Mouse (Mus musculus): Measurements from ENCODE around the gene Plscr3. TPM values are rescaled to one million over a fixed set of nuclear protein-coding genes. Genes with fewer than 3 reads are reported as not detected.
A peak's percentile ranks its signal among the peaks of the same experiment; 100 is the strongest.

Plscr3 gene
- polyA plus RNA-seq (2014; fragmentation: Nextera tagmentation; extraction: Ambion mirVana) = 39.3 and 39.8 TPM in 2 replicates

- ATAC-seq (ENCODE audit: low FRiP score) (peak; percentile 93), DNase-seq (ENCODE audit: low spot score) (peak; percentile 89)
- Histone ChIP-seq H3K36me3 (replicated peaks; ENCODE audit: control insufficient read depth, insufficient read depth) (peaks cover 35% of the 10 kb centered on the region), H3K4me2 (replicated peaks) (peak within 1 kb of the TSS; percentile 86), H3K9ac (peak within 1 kb of the TSS; percentile 77), H3K4me3 (replicated peaks; ENCODE audit: low read length) (peak within 1 kb of the TSS; percentile 60), H3K27me3 (ENCODE audit: control insufficient read depth, insufficient read depth, low read length) (no peaks in the 10 kb centered on the region), H3K9me3 (ENCODE audit: control insufficient read depth, low read length) (no peaks in the 10 kb centered on the region), H3K27ac (peak within 1 kb of the TSS; percentile 93), H3K4me1 (replicated peaks; ENCODE audit: control insufficient read depth, insufficient read depth, low read length) (peaks cover 24% of the 10 kb centered on the region)
- WGBS = under 1% methylated on average over 35 of the region's 38 CpGs
Measured at GRCm38 (mm10) chr11:69846198-69846680, at the start of gene Plscr3. Gene Plscr3, plus strand, starts transcription at chr11:69846376.

GRCm38 (mm10) chr11:69797924-69798323, 48.3 kb upstream of the Plscr3 start:
- 73% methylated on average over 7 of the region's 7 CpGs for WGBS
- no peak overlapping the region for H3K4me2 ChIP-seq (replicated peaks)
- H3K9ac ChIP-seq = no peak overlapping the region
- no peaks in the 10 kb centered on the region for H3K9me3 ChIP-seq (ENCODE audit: control insufficient read depth, low read length)
- no peak for DNase-seq (ENCODE audit: low spot score)
- no peak overlapping the region for H3K4me3 ChIP-seq (replicated peaks; ENCODE audit: low read length)
- no peak overlapping the region for H3K27ac ChIP-seq
- no peak for ATAC-seq (ENCODE audit: low FRiP score)
- peaks cover 14% of the 10 kb centered on the region for H3K27me3 ChIP-seq (ENCODE audit: control insufficient read depth, insufficient read depth, low read length)
- H3K4me1 ChIP-seq (replicated peaks; ENCODE audit: control insufficient read depth, insufficient read depth, low read length) = peaks cover 22% of the 10 kb centered on the region
- H3K36me3 ChIP-seq (replicated peaks; ENCODE audit: control insufficient read depth, insufficient read depth) = no peaks in the 10 kb centered on the region

GRCm38 (mm10) chr11:69799394-69800137, 46.6 kb upstream of the Plscr3 start:
- no peak for ATAC-seq (ENCODE audit: low FRiP score)
- WGBS = 17% methylated on average over 11 of the region's 12 CpGs

GRCm38 (mm10) chr11:69800138-69800391, 46.1 kb upstream of the Plscr3 start:
- Histone ChIP-seq H3K9ac (peak overlapping the region; percentile 70), H3K4me3 (replicated peaks; ENCODE audit: low read length) (peak overlapping the region; percentile 49), H3K27me3 (ENCODE audit: control insufficient read depth, insufficient read depth, low read length) (peaks cover 17% of the 10 kb centered on the region), H3K27ac (peak overlapping the region; percentile 90), H3K4me1 (replicated peaks; ENCODE audit: control insufficient read depth, insufficient read depth, low read length) (peaks cover 37% of the 10 kb centered on the region), H3K36me3 (replicated peaks; ENCODE audit: control insufficient read depth, insufficient read depth) (no peaks in the 10 kb centered on the region), H3K4me2 (replicated peaks) (peak overlapping the region; percentile 88), H3K9me3 (ENCODE audit: control insufficient read depth, low read length) (no peaks in the 10 kb centered on the region)
- DNase-seq (ENCODE audit: low spot score) = no peak
- WGBS = 0% methylated on average over 11 of the region's 11 CpGs
- ATAC-seq (ENCODE audit: low FRiP score) = peak; percentile 32

More at GRCm38 (mm10) chr11:69799394-69800137, 46.6 kb upstream of the Plscr3 start:
- Histone ChIP-seq H3K9me3 (ENCODE audit: control insufficient read depth, low read length) (no peaks in the 10 kb centered on the region), H3K27ac (peak overlapping the region; percentile 90), H3K4me1 (replicated peaks; ENCODE audit: control insufficient read depth, insufficient read depth, low read length) (peaks cover 35% of the 10 kb centered on the region), H3K9ac (peak overlapping the region; percentile 70), H3K36me3 (replicated peaks; ENCODE audit: control insufficient read depth, insufficient read depth) (no peaks in the 10 kb centered on the region), H3K4me2 (replicated peaks) (peak overlapping the region; percentile 88), H3K4me3 (replicated peaks; ENCODE audit: low read length) (peak overlapping the region; percentile 49), H3K27me3 (ENCODE audit: control insufficient read depth, insufficient read depth, low read length) (peaks cover 16% of the 10 kb centered on the region)
- no peak for DNase-seq (ENCODE audit: low spot score)

- 0% methylated on average over 35 of the region's 36 CpGs for WGBS
- Histone ChIP-seq H3K27me3 (ENCODE audit: control insufficient read depth, insufficient read depth, low read length) (peaks cover 21% of the 10 kb centered on the region), H3K4me3 (replicated peaks; ENCODE audit: low read length) (peak overlapping the region; percentile 49), H3K9ac (peak overlapping the region; percentile 70), H3K36me3 (replicated peaks; ENCODE audit: control insufficient read depth, insufficient read depth) (no peaks in the 10 kb centered on the region), H3K9me3 (ENCODE audit: control insufficient read depth, low read length) (no peaks in the 10 kb centered on the region), H3K27ac (peak overlapping the region; percentile 90), H3K4me2 (replicated peaks) (peak overlapping the region; percentile 88), H3K4me1 (replicated peaks; ENCODE audit: control insufficient read depth, insufficient read depth, low read length) (peaks cover 37% of the 10 kb centered on the region)
- peak; percentile 69 for ATAC-seq (ENCODE audit: low FRiP score)
- DNase-seq (ENCODE audit: low spot score) = peak; percentile 74
Measured at GRCm38 (mm10) chr11:69800392-69801197, 45.6 kb upstream of the Plscr3 start.

GRCm38 (mm10) chr11:69801379-69801977, 44.7 kb upstream of the Plscr3 start, which contains the start of gene Fgf11:
Gene Fgf11, minus strand, starts transcription at chr11:69801857.
- Histone ChIP-seq H3K27me3 (ENCODE audit: control insufficient read depth, insufficient read depth, low read length) (peaks cover 26% of the 10 kb centered on the region), H3K4me1 (replicated peaks; ENCODE audit: control insufficient read depth, insufficient read depth, low read length) (peaks cover 37% of the 10 kb centered on the region), H3K36me3 (replicated peaks; ENCODE audit: control insufficient read depth, insufficient read depth) (no peaks in the 10 kb centered on the region), H3K9ac (peak within 1 kb of the TSS; percentile 70), H3K4me3 (replicated peaks; ENCODE audit: low read length) (peak within 1 kb of the TSS; percentile 49), H3K27ac (peak within 1 kb of the TSS; percentile 90), H3K4me2 (replicated peaks) (peak within 1 kb of the TSS; percentile 88), H3K9me3 (ENCODE audit: control insufficient read depth, low read length) (no peaks in the 10 kb centered on the region)
- 1% methylated on average over 33 of the region's 33 CpGs for WGBS
- no peak for DNase-seq (ENCODE audit: low spot score)
- ATAC-seq (ENCODE audit: low FRiP score) = no peak

- H3K4me3 ChIP-seq (replicated peaks; ENCODE audit: low read length) = peak overlapping the region; percentile 49
- H3K9me3 ChIP-seq (ENCODE audit: control insufficient read depth, low read length) = no peaks in the 10 kb centered on the region
- ATAC-seq (ENCODE audit: low FRiP score) = peak; percentile 25; the same call in 1 of the 2 replicates
- peak overlapping the region; percentile 90 for H3K27ac ChIP-seq
- peak overlapping the region; percentile 70 for H3K9ac ChIP-seq
- under 1% methylated on average over 33 of the region's 33 CpGs for WGBS
- no peaks in the 10 kb centered on the region for H3K36me3 ChIP-seq (replicated peaks; ENCODE audit: control insufficient read depth, insufficient read depth)
- peaks cover 21% of the 10 kb centered on the region for H3K27me3 ChIP-seq (ENCODE audit: control insufficient read depth, insufficient read depth, low read length)
- DNase-seq (ENCODE audit: low spot score) = peak; percentile 75
- H3K4me1 ChIP-seq (replicated peaks; ENCODE audit: control insufficient read depth, insufficient read depth, low read length) = peaks cover 37% of the 10 kb centered on the region
- peak overlapping the region; percentile 88 for H3K4me2 ChIP-seq (replicated peaks)
Measured at GRCm38 (mm10) chr11:69802648-69803105, 43.5 kb upstream of the Plscr3 start.

- 1% methylated on average over 12 of the region's 12 CpGs for WGBS
- H3K27me3 ChIP-seq (ENCODE audit: control insufficient read depth, insufficient read depth, low read length) = peaks cover 21% of the 10 kb centered on the region
- peaks cover 37% of the 10 kb centered on the region for H3K4me1 ChIP-seq (replicated peaks; ENCODE audit: control insufficient read depth, insufficient read depth, low read length)
- no peak for DNase-seq (ENCODE audit: low spot score)
- ATAC-seq (ENCODE audit: low FRiP score) = no peak
- peak overlapping the region; percentile 49 for H3K4me3 ChIP-seq (replicated peaks; ENCODE audit: low read length)
- peak overlapping the region; percentile 70 for H3K9ac ChIP-seq
- H3K27ac ChIP-seq = 0 out of 2 replicates have a peak overlapping the region, but pooled peaks have one; percentile 90
- no peaks in the 10 kb centered on the region for H3K36me3 ChIP-seq (replicated peaks; ENCODE audit: control insufficient read depth, insufficient read depth)
- H3K4me2 ChIP-seq (replicated peaks) = peak overlapping the region; percentile 88
- no peaks in the 10 kb centered on the region for H3K9me3 ChIP-seq (ENCODE audit: control insufficient read depth, low read length)
Measured at GRCm38 (mm10) chr11:69803328-69803727, 42.8 kb upstream of the Plscr3 start.
